Mouse (Mus musculus): Measurements from ENCODE around the gene Cdh4. TPM values are rescaled to one million over a fixed set of nuclear protein-coding genes. Genes with fewer than 3 reads are reported as not detected.

Cdh4 gene
- polyA plus RNA-seq, 1 experiment = not detected

GRCm38 (mm10) chr2:179412966-179413365 lies 29.3 kb upstream of the Cdh4 start:
- H3K36me3 ChIP-seq (ENCODE audit: control insufficient read depth, insufficient read depth) = no peaks in the 10 kb centered on the region
- H3K4me3 ChIP-seq = no peak overlapping the region
- no peaks in the 10 kb centered on the region for H3K79me2 ChIP-seq (ENCODE audit: control insufficient read depth, insufficient read depth)
- H3K4me2 ChIP-seq (ENCODE audit: low read depth) = no peak overlapping the region
- H3ac ChIP-seq (ENCODE audit: control insufficient read depth, insufficient read length) = no peak overlapping the region
- no peaks in the 10 kb centered on the region for H3K27me3 ChIP-seq (ENCODE audit: control insufficient read depth, insufficient read depth, insufficient read length)
- TF ChIP-seq POLR2A (IDR thresholded peaks at IDR 0.05; ENCODE audit: insufficient read length, low read depth) = no peak

- no peaks in the 10 kb centered on the region for H3K27me3 ChIP-seq (ENCODE audit: control insufficient read depth, insufficient read depth, insufficient read length)
- TF ChIP-seq MYOG (IDR thresholded peaks at IDR 0.05; ENCODE audit: control insufficient read depth in 1 of 3, insufficient read depth in 1 of 3, insufficient read length in 2 of 3, low read depth in 2 of 3) (no peak), TCF12 (IDR thresholded peaks at IDR 0.05; ENCODE audit: insufficient read depth, poor library complexity, severe bottlenecking) (no peak), SRF (IDR thresholded peaks at IDR 0.05; ENCODE audit: control insufficient read depth, insufficient read length, low read depth) (no peak), POLR2AphosphoS2 (IDR thresholded peaks at IDR 0.05; ENCODE audit: insufficient read length, low read depth) (no peak), MAX (IDR thresholded peaks at IDR 0.05; ENCODE audit: low read depth) (no peak), USF1 (IDR thresholded peaks at IDR 0.05; ENCODE audit: low read depth) (no peak), POLR2A (IDR thresholded peaks at IDR 0.05; ENCODE audit: insufficient read length, low read depth) (no peak), MYOD1 (IDR thresholded peaks at IDR 0.05; ENCODE audit: control insufficient read depth in 1 of 3, insufficient read length in 2 of 3, low read depth in 2 of 3) (no peak), E2F4 (IDR thresholded peaks at IDR 0.05; ENCODE audit: insufficient read depth) (no peak), CEBPB (IDR thresholded peaks at IDR 0.05; ENCODE audit: insufficient read depth, poor library complexity, severe bottlenecking) (no peak), REST (IDR thresholded peaks at IDR 0.05; ENCODE audit: insufficient read depth, insufficient read length) (no peak), TCF3 (IDR thresholded peaks at IDR 0.05; ENCODE audit: insufficient read length, low read depth) (no peak)
- H3ac ChIP-seq (ENCODE audit: control insufficient read depth, insufficient read length) = no peak overlapping the region
- H3K79me2 ChIP-seq (ENCODE audit: control insufficient read depth, insufficient read depth) = no peaks in the 10 kb centered on the region
- H3K36me3 ChIP-seq (ENCODE audit: control insufficient read depth, insufficient read depth) = no peaks in the 10 kb centered on the region
- H3K4me2 ChIP-seq (ENCODE audit: low read depth) = no peak overlapping the region
- H3K4me3 ChIP-seq = no peak overlapping the region
These were observed 28.0 kb upstream of the Cdh4 start for GRCm38 (mm10) chr2:179414253-179414652.

GRCm38 (mm10) chr2:179414704-179415103 lies 27.5 kb upstream of the Cdh4 start:
- Histone ChIP-seq H3K36me3 (ENCODE audit: control insufficient read depth, insufficient read depth) (no peaks in the 10 kb centered on the region), H3K4me3 (no peak overlapping the region), H3ac (ENCODE audit: control insufficient read depth, insufficient read length) (no peak overlapping the region), H3K27me3 (ENCODE audit: control insufficient read depth, insufficient read depth, insufficient read length) (no peaks in the 10 kb centered on the region), H3K4me2 (ENCODE audit: low read depth) (no peak overlapping the region), H3K79me2 (ENCODE audit: control insufficient read depth, insufficient read depth) (no peaks in the 10 kb centered on the region)
- TF ChIP-seq TCF12 (IDR thresholded peaks at IDR 0.05; ENCODE audit: insufficient read depth, poor library complexity, severe bottlenecking) (no peak), TCF3 (IDR thresholded peaks at IDR 0.05; ENCODE audit: insufficient read length, low read depth) (no peak), MYOD1 (IDR thresholded peaks at IDR 0.05; ENCODE audit: control insufficient read depth in 1 of 3, insufficient read length in 2 of 3, low read depth in 2 of 3) (no peak), REST (IDR thresholded peaks at IDR 0.05; ENCODE audit: insufficient read depth, insufficient read length) (no peak), USF1 (IDR thresholded peaks at IDR 0.05; ENCODE audit: low read depth) (no peak), POLR2A (IDR thresholded peaks at IDR 0.05; ENCODE audit: insufficient read length, low read depth) (no peak)

- Histone ChIP-seq H3K4me3 (no peak overlapping the region), H3K4me2 (ENCODE audit: low read depth) (no peak overlapping the region), H3ac (ENCODE audit: control insufficient read depth, insufficient read length) (no peak overlapping the region), H3K79me2 (ENCODE audit: control insufficient read depth, insufficient read depth) (no peaks in the 10 kb centered on the region), H3K27me3 (ENCODE audit: control insufficient read depth, insufficient read depth, insufficient read length) (no peaks in the 10 kb centered on the region), H3K36me3 (ENCODE audit: control insufficient read depth, insufficient read depth) (no peaks in the 10 kb centered on the region)
- no peak for TF ChIP-seq MYOD1 (IDR thresholded peaks at IDR 0.05; ENCODE audit: control insufficient read depth in 1 of 3, insufficient read length in 2 of 3, low read depth in 2 of 3)
- TF ChIP-seq USF1 (IDR thresholded peaks at IDR 0.05; ENCODE audit: low read depth) = no peak
- TF ChIP-seq CEBPB (IDR thresholded peaks at IDR 0.05; ENCODE audit: insufficient read depth, poor library complexity, severe bottlenecking) = no peak
- no peak for TF ChIP-seq E2F4 (IDR thresholded peaks at IDR 0.05; ENCODE audit: insufficient read depth)
- no peak for TF ChIP-seq POLR2AphosphoS2 (IDR thresholded peaks at IDR 0.05; ENCODE audit: insufficient read length, low read depth)
- TF ChIP-seq TCF3 (IDR thresholded peaks at IDR 0.05; ENCODE audit: insufficient read length, low read depth) = no peak
- no peak for TF ChIP-seq SRF (IDR thresholded peaks at IDR 0.05; ENCODE audit: control insufficient read depth, insufficient read length, low read depth)
These were observed 26.3 kb upstream of the Cdh4 start for GRCm38 (mm10) chr2:179415892-179416403.

GRCm38 (mm10) chr2:179416587-179417227 lies 25.5 kb upstream of the Cdh4 start:
- no peaks in the 10 kb centered on the region for H3K79me2 ChIP-seq (ENCODE audit: control insufficient read depth, insufficient read depth)
- H3K27me3 ChIP-seq (ENCODE audit: control insufficient read depth, insufficient read depth, insufficient read length) = no peaks in the 10 kb centered on the region
- no peaks in the 10 kb centered on the region for H3K36me3 ChIP-seq (ENCODE audit: control insufficient read depth, insufficient read depth)
- H3K4me3 ChIP-seq = no peak overlapping the region
- TF ChIP-seq E2F4 (IDR thresholded peaks at IDR 0.05; ENCODE audit: insufficient read depth) (no peak), CEBPB (IDR thresholded peaks at IDR 0.05; ENCODE audit: insufficient read depth, poor library complexity, severe bottlenecking) (no peak), POLR2AphosphoS2 (IDR thresholded peaks at IDR 0.05; ENCODE audit: insufficient read length, low read depth) (no peak), SRF (IDR thresholded peaks at IDR 0.05; ENCODE audit: control insufficient read depth, insufficient read length, low read depth) (no peak), MAX (IDR thresholded peaks at IDR 0.05; ENCODE audit: low read depth) (no peak), TCF3 (IDR thresholded peaks at IDR 0.05; ENCODE audit: insufficient read length, low read depth) (no peak), USF1 (IDR thresholded peaks at IDR 0.05; ENCODE audit: low read depth) (no peak), REST (IDR thresholded peaks at IDR 0.05; ENCODE audit: insufficient read depth, insufficient read length) (no peak), POLR2A (IDR thresholded peaks at IDR 0.05; ENCODE audit: insufficient read length, low read depth) (no peak), MYOG (IDR thresholded peaks at IDR 0.05; ENCODE audit: control insufficient read depth in 1 of 3, insufficient read depth in 1 of 3, insufficient read length in 2 of 3, low read depth in 2 of 3) (no peak)
- H3ac ChIP-seq (ENCODE audit: control insufficient read depth, insufficient read length) = no peak overlapping the region
- H3K4me2 ChIP-seq (ENCODE audit: low read depth) = no peak overlapping the region

All from myocyte (in vitro differentiated cells).